Mouse (Mus musculus) spleen, postnatal 14 days (tissue): ENCODE results near the gene Zfp804b.
"Not testable (repeated sequence)": the region's sequence is repeated elsewhere in the genome, so short reads cannot be mapped to it uniquely, and the experiment has no call there.

Source experiments
- DNase-seq, 2 experiments: peaks; one replicate each; pipeline ENCODE4 v3.0.0; 2021 to 2022; ENCODE audit warnings: low spot score in 2 of 2

The Zfp804b gene

DNA sequence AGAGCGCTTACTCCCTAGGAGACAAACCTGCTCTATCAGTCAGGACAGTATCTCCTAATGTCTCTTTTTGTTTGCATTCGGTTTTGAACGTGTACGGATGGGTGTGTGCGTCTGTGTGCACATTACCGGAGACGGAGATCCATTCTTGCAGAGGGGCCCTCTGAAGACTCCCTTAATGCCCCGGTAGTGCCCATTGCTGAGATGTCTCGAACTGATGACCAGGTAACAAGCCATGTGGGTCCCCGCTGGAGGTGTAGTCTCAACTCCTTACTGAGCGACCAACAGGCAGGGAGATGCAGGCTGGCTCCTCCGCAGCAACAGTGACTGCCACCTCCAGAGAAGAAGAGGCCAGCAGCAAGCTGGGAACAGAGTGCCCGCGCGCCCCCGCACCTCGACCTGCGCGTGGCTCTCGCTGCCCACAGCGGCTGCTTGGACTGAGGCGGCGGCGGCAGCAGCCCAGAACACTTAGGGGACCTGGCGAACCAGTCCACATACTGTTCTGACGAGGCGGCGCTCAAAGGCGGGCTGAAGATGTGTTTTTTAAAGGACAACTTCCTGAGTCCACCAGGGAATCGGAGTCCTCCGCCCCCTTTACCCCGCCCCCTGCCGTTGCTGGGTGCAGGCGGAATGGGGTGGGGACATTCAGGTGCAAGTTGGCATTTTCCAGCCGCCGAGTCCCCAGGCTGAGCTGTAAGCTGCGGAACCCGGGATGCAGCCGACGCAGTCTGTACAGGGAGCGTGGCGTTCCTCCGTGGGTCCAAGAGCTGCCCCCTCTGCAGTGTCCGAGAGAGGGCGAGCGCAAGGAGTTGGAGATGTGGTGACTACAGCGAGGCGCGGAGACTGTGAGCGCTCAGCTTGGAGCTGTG is at the start of gene Zfp804b:
Gene Zfp804b (minus strand): TSS at position 612 of the 866 bp plus-strand sequence.
- no peak for DNase-seq

DNA sequence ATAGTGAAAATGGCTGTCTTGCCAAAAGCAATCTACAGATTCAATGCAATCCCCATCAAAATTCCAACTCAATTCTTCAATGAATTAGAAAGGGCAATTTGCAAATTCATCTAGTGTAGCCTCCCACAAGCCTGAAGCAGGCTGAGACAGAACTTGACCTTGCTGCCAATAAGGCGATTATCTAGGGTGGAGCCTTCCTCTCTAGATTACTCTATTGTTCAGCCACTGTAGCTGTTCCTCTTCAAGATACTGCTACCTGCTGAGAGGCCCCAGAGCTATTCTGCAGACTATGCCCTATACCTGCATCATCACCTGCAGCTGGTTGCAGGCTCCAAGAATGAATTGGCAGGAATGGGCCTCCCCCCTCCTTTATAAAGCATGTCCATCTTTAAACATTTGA is 20.1 kb upstream of the Zfp804b start:
- not testable (repeated sequence) for DNase-seq

DNA sequence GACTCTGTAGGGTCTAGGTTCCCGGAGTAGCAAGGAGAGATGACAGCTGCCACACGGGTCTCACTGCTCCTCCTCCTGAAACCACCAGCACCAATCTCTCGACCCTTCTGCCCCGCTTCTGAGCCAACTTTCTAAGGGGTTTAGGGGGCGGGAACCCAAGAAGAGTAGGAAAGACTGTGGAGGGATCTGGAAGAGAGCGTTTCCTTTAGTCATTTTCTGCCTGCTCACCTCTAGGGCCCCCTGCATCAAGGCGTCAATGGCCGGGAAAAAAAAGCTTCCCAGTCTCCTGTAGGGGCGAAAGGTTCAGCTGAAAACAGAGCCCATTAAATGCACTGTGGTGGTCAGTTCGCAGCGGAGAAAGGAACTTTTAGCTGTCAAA is 444 bp upstream of the Zfp804b start:
- DNase-seq = no peak

DNA sequence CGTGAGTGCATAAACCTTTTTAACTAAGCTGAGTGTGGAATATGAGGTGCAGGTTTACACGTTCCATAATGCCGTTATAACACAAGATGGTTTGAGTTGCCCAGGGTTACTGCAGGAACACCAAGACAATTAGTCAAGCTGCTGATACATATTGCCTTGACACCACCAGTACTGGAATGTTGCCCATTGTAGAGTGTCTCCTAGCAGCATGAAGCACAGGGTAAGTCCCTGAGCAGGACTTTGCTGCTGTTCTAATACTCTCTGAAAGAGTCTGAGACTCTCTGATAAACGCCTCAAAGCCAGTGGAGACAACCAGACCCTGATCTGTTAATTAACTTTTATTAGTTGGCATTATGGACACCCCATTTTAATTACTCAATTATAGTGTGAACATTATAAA is 19.0 kb downstream of the Zfp804b start:
- no peak for DNase-seq

- no peak for DNase-seq
These were observed 40.7 kb downstream of the Zfp804b start, which contains the start of gene Tex47 for GRCm38 (mm10) chr5:7303819-7304218. TSS of gene Tex47 (plus strand) at chr5:7304119.

GRCm38 (mm10) chr5:7302969-7303368 is 41.6 kb downstream of the Zfp804b start:
- DNase-seq = no peak

DNA sequence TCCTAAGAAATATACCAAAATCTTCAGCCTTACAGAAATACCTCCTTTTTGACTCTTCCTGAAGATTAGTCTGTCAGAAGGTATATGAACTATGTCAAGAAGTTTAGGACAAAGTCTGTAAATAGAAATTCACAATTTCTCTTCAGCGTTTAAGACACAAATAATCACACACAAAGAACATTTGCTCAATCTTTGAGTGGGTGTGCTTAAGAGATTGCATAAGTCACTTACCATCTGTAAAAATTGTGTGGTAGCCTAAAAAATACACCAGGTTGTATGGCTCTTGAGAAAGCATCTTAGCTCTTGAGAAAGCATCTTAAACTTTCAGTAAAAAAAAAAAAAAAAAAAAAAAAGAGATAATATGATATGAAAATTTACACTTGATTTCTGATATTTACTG is 60.2 kb downstream of the Zfp804b start:
- DNase-seq = no peak

DNA sequence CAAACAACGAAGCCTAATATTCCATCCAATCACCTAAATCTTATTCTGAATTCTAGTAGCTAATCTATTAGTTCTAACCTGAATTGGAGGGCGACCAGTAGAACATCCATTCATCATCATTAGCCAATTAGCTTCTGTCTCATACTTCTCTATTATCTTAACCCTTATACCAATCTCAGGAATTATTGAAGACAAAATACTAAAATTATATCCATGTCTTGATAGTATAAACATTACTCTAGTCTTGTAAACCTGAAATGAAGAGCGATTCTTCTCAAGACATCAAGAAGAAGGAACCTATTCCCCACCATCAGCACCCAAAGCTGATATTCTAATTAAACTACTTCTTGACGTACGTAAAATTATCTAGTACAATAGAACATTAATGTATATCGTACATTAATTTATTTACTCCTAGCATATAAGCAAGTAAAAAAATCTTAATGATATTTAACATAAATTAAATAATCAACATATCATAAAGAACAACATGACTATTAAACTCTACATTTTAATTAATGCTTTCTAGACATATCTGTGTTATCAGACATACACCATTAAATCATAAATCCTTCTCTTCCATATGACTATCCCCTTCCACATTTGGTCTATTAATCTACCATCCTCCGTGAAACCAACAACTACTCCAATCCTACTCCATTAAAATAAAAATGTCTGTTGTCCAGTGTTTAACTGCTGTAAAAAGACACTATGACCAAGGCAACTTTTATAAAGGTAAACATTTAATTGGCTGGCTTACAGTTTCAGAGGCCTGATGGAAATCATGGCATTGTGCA is 67.7 kb downstream of the Zfp804b start:
- DNase-seq = no peak

DNA sequence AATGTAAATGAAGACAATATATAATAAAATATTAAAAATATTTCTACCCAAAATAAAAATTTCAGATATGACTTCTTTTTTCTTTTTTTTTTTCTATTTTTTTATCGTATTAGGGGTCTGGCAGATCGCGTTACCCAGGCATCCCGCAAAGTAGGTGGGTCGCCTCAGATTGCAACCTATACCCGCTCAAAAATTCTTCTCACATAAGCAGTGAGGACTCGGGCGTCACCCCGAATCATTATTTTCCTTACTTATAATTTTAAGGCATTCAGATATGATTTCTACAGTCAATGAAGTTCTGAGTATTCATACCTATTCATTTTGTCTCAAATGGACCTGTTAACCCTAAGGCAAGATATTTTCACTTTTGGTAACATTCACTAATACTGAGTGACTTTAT is 167.0 kb downstream of the Zfp804b start:
- DNase-seq = no peak

GRCm38 (mm10) chr5:7139658-7140057 is 204.9 kb downstream of the Zfp804b start:
- no peak for DNase-seq

- DNase-seq = no peak
These were observed 242.2 kb downstream of the Zfp804b start for GRCm38 (mm10) chr5:7102387-7102786.

- DNase-seq = no peak
These were observed 270.5 kb downstream of the Zfp804b start for GRCm38 (mm10) chr5:7073936-7074631.

DNA sequence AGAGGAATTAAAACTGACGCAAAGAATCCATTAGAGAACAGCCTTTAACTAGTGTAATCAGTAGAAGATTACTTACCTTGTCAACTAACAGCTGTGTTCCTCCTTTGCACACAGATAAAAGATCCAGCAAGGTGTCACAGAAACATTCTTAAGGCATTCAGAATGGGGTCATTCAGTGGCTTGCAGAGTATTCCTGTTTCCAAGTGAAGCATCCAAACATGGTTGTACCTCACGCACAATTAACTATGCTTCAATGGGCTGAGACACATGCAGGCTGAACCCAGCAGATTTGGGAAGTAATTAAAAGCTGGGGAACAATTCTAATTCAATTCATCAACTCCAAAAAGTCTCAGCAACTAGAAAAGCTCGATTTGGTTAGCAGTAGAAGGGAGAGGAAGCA is 337.1 kb downstream of the Zfp804b start:
- DNase-seq = no peak

- DNase-seq = no peak
These were observed 360.6 kb downstream of the Zfp804b start for GRCm38 (mm10) chr5:6983993-6984392.

DNA sequence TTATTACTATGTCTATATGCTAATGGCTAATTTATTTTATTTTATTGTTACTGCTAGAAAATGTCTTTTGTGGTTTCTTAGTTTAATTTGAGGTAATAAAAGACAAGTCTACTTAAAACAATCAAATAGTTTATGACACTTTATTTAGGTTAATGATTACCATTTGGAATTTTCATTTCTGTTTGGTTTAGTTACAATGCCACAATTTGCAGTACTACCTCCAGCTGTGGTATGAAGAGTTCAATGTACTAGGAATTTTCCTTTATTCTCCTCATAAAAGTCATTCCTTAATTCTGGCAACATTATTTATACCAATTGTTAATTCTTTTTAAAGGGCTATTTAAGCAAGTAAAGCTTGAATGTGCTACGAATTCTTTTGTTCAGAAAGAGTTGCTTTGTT is 409.7 kb downstream of the Zfp804b start:
- no peak for DNase-seq

DNA sequence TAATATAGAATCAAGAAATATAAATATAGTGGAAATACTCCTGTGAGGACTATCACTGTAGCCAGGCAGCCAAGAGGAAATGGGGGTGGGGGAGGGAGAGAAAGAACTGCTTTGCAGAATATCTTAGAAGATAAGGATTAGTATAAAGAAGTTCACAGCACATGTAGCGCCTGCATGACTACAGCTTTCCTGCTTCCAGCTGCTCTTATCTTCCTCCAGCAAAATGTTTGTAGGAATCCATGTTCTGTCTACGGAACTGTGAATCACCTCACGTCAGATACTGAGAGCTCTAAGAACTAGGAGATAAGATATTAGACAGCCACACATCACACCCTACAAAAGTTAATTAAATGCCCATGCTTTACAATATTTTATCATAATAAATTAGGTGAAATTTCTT is 433.3 kb downstream of the Zfp804b start:
- DNase-seq = no peak

GRCm38 (mm10) chr5:6881396-6881795 is 463.2 kb downstream of the Zfp804b start:
- no peak for DNase-seq

GRCm38 (mm10) chr5:6871566-6871965 is 473.0 kb downstream of the Zfp804b start:
- no peak for DNase-seq

DNA sequence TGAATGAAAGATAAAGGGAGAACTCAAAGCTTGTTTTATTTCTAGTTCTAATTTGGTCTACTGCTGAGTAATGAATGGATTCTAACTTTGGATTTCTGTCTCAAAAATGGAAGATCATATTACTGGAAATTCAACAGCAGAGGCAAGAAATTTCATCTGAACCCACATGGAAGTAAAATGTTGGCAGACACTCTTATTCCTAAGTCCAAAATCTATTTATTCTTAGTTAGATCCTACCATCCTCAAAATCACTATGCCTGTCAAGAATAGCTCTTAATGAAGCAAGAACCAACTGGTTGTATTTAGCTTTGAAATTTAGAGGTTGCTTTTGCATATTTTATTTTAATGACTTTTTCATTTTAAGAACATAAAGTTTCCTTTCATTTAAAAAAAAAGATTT is 473.6 kb downstream of the Zfp804b start:
- no peak for DNase-seq

GRCm38 (mm10) chr5:6795396-6795795 is 549.2 kb downstream of the Zfp804b start:
- no peak for DNase-seq

GRCm38 (mm10) chr5:6769357-6769892 is 575.1 kb downstream of the Zfp804b start:
- DNase-seq = no peak
